Mouse (Mus musculus): Measurements from ENCODE around the gene Prdm2.

- TF ChIP-seq GATA1 (IDR thresholded peaks at IDR 0.05; ENCODE audit: low read length) (no peak), TAL1 (IDR thresholded peaks at IDR 0.05; ENCODE audit: low read length) (no peak)
Measured at GRCm38 (mm10) chr4:143185496-143185895, 27.3 kb downstream of the Prdm2 start.
